Mouse (Mus musculus) ZHBTc4 (cell line): ENCODE results near the gene Efhd1.

ENCODE experiments used
- DNase-seq: peaks from one replicate; pipeline ENCODE4 v3.0.0-alpha.2; 2011; ENCODE audit warnings: low read depth, low spot score

Efhd1 gene

GRCm38 (mm10) chr1:87264134-87265006, at the start of gene Efhd1:
Gene Efhd1 (plus strand): TSS chr1:87264363.
- peak; percentile 66 for DNase-seq

DNA sequence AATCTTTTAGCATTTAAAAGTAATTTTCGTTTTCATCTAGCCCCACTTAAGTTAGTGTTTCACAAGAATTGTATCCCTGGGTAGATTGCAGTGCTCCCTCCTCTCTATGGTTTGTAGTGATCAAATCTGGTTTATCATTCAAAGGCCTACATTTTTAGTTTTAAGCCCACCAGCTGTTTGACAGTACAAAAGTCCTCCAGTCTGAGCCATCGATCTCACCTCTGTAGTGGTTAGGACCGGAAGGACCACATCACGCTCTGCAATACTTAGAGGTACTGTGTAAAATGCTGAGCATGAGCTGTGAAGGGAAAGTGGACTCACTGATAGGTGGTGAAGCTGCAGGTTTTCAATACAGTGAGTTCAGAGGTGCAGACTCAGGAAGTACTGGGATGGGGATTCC, 49.4 kb upstream of the Efhd1 start:
- no peak for DNase-seq

GRCm38 (mm10) chr1:87217938-87218337, 46.2 kb upstream of the Efhd1 start:
- peak; percentile 70 for DNase-seq

DNA sequence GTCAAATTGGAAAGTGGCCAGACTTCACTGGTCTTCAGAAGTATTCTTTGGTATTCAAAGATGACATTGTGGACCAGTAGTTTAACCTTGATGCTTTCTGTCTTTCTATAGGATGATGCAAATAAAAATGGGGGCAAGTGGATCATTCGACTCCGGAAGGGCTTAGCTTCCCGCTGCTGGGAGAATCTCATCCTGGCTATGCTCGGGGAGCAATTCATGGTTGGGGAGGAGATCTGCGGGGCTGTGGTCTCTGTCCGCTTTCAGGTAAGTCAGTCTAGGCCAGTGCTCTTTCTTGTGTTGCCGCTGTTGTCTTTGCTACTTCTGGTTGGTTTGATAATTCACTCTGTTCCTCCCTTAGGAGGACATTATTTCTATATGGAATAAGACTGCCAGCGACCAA, 38.4 kb upstream of the Efhd1 start:
- peak; percentile 50 for DNase-seq

DNA sequence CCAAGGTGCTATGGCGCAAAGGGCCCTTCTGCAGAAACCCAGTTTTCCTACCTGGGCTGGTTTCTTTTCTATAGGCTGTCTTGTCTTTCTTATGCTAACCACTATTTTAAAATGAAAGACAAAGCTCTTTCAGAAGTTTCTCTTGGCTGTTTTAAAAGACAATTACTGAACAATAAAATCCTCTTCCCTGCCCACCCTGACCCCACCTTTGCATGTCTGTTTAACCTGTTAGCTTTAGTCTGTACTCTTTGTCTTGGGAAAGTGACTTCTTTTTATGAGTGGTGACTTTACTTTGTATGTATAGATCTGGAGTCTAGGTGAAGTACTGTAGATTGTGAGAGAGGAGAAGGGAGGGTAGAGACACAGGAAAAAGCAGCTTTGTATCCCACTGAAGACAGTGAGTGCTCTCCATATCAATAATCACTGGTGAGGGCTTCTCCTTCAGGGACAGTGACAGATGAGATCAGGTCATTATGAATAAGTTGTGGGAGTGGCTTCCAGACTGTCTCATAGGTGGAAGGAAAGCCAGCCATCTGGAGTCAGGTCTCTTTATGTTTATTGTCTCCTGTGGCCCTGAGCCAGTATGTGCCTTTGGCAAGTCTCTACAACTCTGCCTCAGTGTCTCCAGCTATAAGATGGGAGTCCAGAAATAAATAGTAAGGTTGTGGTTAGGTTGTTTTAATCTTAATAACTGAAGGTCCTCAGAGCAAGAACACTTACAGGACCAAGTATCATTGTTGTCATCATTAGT, 37.6 kb upstream of the Efhd1 start:
- DNase-seq = peak; percentile 96

DNA sequence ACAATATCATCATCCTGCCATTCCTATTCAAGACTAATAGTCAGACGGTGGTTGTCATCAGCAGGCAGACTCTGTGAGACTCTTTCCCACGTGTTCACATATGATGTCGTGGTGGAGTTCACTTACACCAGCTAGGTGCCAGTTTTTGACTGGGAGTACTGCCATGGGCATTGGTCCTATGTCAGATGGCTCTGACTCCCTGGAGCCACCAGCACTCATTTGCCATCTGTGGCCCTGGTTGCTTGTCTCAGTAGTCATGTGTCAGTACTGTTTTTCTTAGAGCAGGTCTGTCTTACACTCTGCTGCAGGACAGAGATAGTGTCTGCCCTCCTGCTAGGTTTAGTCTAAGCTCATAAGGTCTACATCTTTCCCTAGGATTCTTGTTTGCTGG, 37.0 kb upstream of the Efhd1 start:
- DNase-seq = no peak

GRCm38 (mm10) chr1:87230606-87231005, 33.6 kb upstream of the Efhd1 start:
- DNase-seq = peak; percentile 78

GRCm38 (mm10) chr1:87232197-87232596, 32.0 kb upstream of the Efhd1 start:
- peak; percentile 65 for DNase-seq

DNA sequence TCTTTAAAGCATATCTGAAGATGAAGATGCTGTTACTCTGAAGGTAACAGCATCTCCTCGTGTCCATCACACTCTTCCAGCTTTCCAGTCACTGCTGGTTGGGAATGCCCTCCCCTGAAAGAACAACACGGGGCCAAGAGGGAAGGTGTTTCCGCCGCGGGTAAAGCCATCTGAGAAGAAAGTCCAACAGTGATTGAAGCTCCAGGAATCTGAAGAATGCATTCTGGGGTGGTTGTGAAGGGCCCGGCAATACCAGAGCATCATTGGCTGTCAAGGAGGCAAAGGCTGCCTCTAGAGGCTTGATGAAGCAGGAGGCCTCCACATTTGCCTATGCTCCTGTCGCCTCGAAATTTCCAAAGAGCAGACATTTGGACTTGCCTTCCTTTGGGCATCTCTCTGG, 25.1 kb upstream of the Efhd1 start:
- DNase-seq = peak; percentile 88

DNA sequence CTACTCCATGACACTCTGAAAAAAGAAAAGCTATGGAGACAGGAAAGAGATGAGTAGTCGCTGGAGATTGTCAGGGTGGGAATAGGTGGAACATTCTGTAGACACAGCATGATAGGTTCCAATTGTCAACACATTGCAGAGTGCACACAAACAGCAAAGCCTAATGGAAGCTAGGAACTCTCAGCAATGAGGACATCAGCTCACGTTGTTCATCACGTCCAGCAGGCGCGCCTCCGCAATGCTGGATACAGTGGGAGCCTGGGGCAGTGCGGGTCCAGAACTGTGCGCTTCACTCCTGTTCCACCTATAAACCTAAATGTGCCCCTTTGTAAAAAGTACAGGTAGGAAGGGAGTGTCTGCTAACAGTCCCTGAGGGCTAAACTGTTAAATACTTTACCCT, 21.1 kb upstream of the Efhd1 start:
- no peak for DNase-seq

- no peak for DNase-seq
These were observed 18.7 kb upstream of the Efhd1 start for GRCm38 (mm10) chr1:87245430-87245829.

DNA sequence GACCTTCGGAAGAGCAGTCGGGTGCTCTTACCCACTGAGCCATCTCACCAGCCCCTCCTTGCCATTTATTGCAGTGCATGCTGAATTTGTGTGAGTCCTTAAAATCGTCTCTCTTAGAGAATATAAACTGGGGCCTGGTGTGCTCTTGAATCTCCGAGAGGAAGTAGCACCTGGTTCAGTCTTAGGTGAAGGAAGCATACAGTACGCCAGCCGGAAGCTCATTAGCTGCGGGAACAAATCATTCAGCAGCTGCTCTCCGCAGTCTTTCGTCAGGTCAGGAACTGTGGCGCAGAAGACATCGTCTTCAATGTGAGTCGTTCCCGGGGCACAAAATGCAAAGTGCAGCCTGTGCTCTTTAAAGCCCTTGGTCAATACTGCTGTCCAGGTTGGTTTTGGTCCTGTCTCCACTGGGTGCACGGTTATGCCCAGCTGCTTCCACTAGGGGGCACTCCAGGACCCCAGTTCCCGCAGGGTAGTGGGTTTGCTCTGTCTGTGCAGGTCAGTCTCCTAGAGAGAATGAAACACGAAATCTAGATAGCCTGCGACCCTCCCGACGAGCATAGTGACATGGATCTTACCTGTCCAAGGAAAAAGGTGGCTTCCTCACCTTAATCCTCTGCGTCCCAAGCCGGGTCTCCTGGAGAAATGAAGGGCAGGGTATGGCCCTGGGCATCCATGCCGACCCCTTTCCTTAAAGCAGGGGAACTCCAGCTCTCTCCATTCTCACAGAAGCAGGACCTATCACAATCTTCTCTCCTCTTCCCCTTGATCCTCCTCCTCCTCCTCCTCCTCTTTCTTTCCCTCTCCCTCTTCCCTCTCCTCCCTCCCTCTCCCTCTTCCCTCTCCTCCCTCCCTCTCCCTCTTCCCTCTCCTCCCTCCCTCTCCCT, 18.0 kb upstream of the Efhd1 start:
- peak; percentile 88 for DNase-seq

DNA sequence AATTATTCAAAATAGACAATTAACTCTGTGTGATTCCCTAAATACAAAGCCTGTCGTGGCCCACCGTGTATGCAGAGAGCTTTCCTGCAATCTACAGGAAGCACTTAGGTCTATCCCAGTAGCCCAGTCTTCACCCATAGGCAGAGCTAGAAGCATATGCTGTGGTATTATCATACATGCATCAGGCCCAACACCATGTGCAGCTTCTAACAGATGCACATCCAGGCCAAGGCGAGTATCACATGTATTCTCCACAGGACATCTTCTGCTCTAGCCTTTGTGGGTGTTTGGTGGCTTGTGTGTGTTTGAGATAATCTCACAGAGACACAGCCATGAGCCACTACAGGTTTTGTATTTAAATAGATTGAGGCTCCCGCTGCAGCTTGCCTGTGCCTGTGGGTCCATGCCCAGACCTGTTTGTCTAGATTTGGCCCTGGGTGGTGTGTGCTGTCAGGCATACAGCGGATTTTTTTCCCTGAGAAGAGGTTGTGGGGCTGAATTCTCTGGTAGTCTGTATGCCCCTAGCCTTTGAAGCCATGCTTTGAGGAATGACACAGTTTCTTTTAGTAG, 12.0 kb upstream of the Efhd1 start:
- DNase-seq = no peak

GRCm38 (mm10) chr1:87255173-87255572, 9.0 kb upstream of the Efhd1 start:
- no peak for DNase-seq

DNA sequence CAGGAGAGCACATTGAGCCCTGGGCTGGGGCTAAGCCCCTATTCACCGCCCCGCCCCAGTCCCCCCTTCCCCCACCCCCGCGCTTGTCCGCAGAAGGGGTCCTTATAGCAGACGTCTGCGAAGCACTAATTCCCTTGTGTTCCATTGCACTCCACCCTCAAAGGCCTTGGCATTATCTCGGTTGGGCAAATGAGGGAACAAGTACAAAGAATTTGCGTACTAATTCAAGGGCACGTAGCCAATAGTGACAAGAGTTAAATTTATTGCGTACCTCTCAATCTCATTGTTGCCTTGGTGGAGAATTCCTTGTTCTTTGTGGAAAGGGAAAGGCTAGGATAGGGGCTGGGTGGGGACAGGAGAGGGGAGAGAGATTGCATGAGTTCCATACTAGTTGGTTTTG, 6.5 kb upstream of the Efhd1 start:
- no peak for DNase-seq

DNA sequence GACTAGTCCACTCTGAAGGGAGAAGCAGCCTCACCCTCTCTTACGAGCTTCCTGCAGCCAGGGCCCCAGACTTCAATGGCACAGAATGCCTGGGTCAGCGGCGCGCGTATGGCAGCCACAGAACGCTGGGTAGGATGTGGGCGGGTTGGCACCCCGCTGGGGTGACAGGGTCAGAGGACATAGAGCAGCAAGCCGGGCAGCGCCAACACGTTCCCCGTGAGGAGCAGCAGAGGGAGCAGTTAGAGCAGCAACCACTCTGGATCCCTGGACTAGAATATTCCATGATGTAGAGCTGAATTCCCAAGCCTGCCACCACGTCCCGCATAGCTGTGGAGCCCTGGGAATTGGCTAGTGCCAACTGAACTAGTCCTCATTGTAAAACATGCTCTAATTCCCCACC, 5.7 kb upstream of the Efhd1 start:
- DNase-seq = peak; percentile 52

DNA sequence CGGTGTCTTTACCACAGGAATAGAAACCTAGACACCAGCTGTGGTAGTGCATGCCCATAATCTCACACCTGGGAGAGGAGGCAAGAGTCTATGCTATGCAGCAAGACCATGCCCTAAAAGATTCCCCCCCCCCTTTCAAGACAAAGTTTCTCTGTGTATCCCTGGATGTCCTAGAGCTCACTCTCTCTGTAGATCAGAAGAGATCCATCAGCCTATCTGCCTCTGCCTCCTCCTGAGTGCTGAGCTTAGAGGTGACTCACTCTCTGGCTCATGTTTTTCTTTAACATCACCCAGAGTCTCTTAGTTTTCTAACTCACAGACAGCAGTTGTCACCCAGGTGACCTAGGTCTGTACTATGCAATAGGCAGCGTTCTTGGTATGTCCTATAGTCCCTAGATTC, 4.8 kb upstream of the Efhd1 start:
- DNase-seq = no peak

- DNase-seq = no peak
These were observed 906 bp upstream of the Efhd1 start for GRCm38 (mm10) chr1:87263257-87263656.

DNA sequence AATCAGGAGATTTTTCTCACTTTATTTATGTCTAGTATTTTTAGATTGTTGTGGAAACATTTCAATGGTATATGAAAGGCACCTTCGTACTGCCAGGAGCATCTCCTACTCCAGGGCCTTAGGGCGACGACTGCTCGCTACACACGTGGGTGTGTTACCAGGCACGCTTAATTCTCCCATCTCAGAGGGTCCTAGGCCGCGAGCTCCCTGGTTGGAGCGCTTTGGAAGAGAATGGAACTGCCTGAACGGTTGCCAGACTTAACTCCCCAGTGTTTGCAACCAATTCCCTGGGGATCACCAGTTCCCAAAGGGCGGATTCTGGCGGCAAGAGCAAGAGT, 398 bp upstream of the Efhd1 start:
- DNase-seq = peak; percentile 46

DNA sequence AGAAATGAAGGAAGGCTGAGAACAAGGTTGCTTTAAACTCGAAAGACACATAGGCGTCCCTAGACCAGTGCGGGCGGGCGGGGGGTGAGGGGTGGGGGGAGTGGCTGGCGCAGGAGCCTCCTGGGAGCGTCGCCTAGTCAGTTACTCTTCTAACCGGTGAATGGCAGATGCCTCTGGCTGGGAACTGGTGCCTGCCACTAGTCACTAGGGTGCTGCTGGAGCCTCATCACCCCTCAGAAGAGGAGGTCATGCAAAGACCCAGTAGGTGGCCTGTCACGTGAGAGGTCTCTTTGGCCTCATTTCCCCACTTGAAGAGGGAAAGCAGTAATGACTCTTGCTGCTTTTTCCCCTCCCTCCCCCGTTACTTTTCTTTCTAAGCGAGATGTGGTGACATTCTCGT, 1.0 kb downstream of the Efhd1 start:
- DNase-seq = peak; percentile 51

- DNase-seq = no peak
These were observed 2.3 kb downstream of the Efhd1 start for GRCm38 (mm10) chr1:87266296-87267090.
